Mouse (Mus musculus) hindbrain, embryonic 14.5 days (tissue): Measurements from ENCODE around the gene Hgfac. TPM values are rescaled to one million over a fixed set of nuclear protein-coding genes. Genes with fewer than 3 reads are reported as not detected.

Source experiments
- ATAC-seq: fragments of 200-750 bp; cut with Nextera tagmentation; 2 replicates; pipeline ENCODE4 v1.8.0; 2017; ENCODE audit warnings: moderate number of reproducible peaks, mild to moderate bottlenecking, moderate TSS enrichment, moderate library complexity; ENCODE audit not compliant: low FRiP score
- DNase-seq: peaks from one replicate; pipeline ENCODE4 v3.0.0-alpha.2; 2015; ENCODE audit warnings: low spot score
- H3K27ac ChIP-seq: fragments of 300-500 bp; sonication (generic); 2 replicates; pipeline ENCODE4 v1.5.1; 2014; ENCODE audit warnings: mild to moderate bottlenecking, moderate library complexity
- H3K27me3 ChIP-seq: fragments of 300-500 bp; sonication (generic); 2 replicates; pipeline ENCODE4 v1.6.1; 2014; ENCODE audit warnings: mild to moderate bottlenecking, low read length, mixed read lengths; ENCODE audit not compliant: control insufficient read depth, insufficient read depth
- H3K36me3 ChIP-seq: fragments of 300-500 bp; sonication (generic); replicated peaks from 2 replicates; pipeline ENCODE4 v1.6.1; 2014; ENCODE audit not compliant: control insufficient read depth, insufficient read depth
- H3K4me1 ChIP-seq: fragments of 300-500 bp; sonication (generic); replicated peaks from 2 replicates; pipeline ENCODE4 v1.6.1; 2014; ENCODE audit warnings: antibody characterized with exemption, low read length, mixed read lengths; ENCODE audit not compliant: control insufficient read depth, insufficient read depth
- H3K4me2 ChIP-seq: fragments of 300-500 bp; sonication (generic); replicated peaks from 2 replicates; pipeline ENCODE4 v1.6.1; 2014; ENCODE audit warnings: mild to moderate bottlenecking, moderate library complexity
- H3K4me3 ChIP-seq: fragments of 300-500 bp; sonication (generic); replicated peaks from 2 replicates; pipeline ENCODE4 v1.5.1; 2014; ENCODE audit warnings: mild to moderate bottlenecking, low read length
- H3K9ac ChIP-seq: fragments of 300-500 bp; sonication (generic); 2 replicates; pipeline ENCODE4 v1.6.1; 2014
- H3K9me3 ChIP-seq: fragments of 300-500 bp; sonication (generic); 2 replicates; pipeline ENCODE4 v1.6.1; 2016; ENCODE audit warnings: low read length; ENCODE audit not compliant: control insufficient read depth
- WGBS: fragments of 180-500 bp; shearing (Covaris S2); extraction: QIAGEN DNeasy Blood & Tissue Kit; methylation state at CpG from one replicate; pipeline ENCODE4 v1.1.7; 2014; 5-methylcytosine and 5-hydroxymethylcytosine counted together
- microRNA-seq: library from miRNA; unstranded; fragments of <30 nt; microRNA quantifications from one replicate; pipeline ENCODE4, GENCODE M21; 2016
- polyA plus RNA-seq: library from polyadenylated mRNA; unstranded; fragments of >200 nt; fragmentation: Nextera tagmentation; extraction: Ambion mirVana; gene quantifications from 2 replicates; pipeline ENCODE4 v1.2.1, GENCODE M21; 2014

Hgfac gene
- polyA plus RNA-seq, 1 experiment from 2014 or later, result 0.72 TPM

- DNase-seq (no peak), ATAC-seq (no peak)
- H3K4me1 ChIP-seq, result no peaks in the 10 kb centered on the region
- 69% methylated on average over 9 of the region's 9 CpGs for whole genome bisulfite sequencing
- H3K9me3 ChIP-seq, result no peaks in the 10 kb centered on the region
- H3K9ac ChIP-seq, result no peak overlapping the region
- H3K36me3 ChIP-seq, result 0 out of 2 replicates have a peak, but pooled peaks cover 5% of the 10 kb centered on the region
- H3K4me3 ChIP-seq, result no peak overlapping the region
- H3K4me2 ChIP-seq, result no peak overlapping the region
- H3K27ac ChIP-seq, result no peak overlapping the region
- H3K27me3 ChIP-seq, result 0 out of 2 replicates have a peak, but pooled peaks cover 4% of the 10 kb centered on the region
These were observed 32.7 kb downstream of the Hgfac start for GRCm38 (mm10) chr5:35073992-35074391.

- ATAC-seq (no peak), DNase-seq (no peak)
- H3K4me1 ChIP-seq, result no peaks in the 10 kb centered on the region
- H3K27me3 ChIP-seq, result peaks cover 12% of the 10 kb centered on the region
- H3K9ac ChIP-seq, result no peak overlapping the region
- H3K4me2 ChIP-seq, result no peak overlapping the region
- no peaks in the 10 kb centered on the region for H3K9me3 ChIP-seq
- no peak overlapping the region for H3K27ac ChIP-seq
- H3K4me3 ChIP-seq, result no peak overlapping the region
- WGBS, result 96% methylated on average over 1 of the region's 1 CpGs
- H3K36me3 ChIP-seq, result 0 out of 2 replicates have a peak, but pooled peaks cover 8% of the 10 kb centered on the region
These were observed 35.1 kb downstream of the Hgfac start for GRCm38 (mm10) chr5:35076369-35076768.

- Histone ChIP-seq H3K9ac (no peak overlapping the region), H3K4me3 (no peak overlapping the region), H3K4me2 (no peak overlapping the region), H3K4me1 (no peaks in the 10 kb centered on the region), H3K27me3 (peaks cover 12% of the 10 kb centered on the region), H3K9me3 (no peaks in the 10 kb centered on the region), H3K36me3 (0 out of 2 replicates have a peak, but pooled peaks cover 8% of the 10 kb centered on the region), H3K27ac (no peak overlapping the region)
- no peak for DNase-seq
- WGBS, result 23% methylated on average over 18 of the region's 18 CpGs
- ATAC-seq, result no peak
These were observed 37.8 kb downstream of the Hgfac start for GRCm38 (mm10) chr5:35079101-35079500.

GRCm38 (mm10) chr5:35084913-35085312 is 43.6 kb downstream of the Hgfac start:
- no peak overlapping the region for H3K4me2 ChIP-seq
- 0 out of 2 replicates have a peak, but pooled peaks cover under 1% of the 10 kb centered on the region for H3K27me3 ChIP-seq
- 65% methylated on average over 3 of the region's 3 CpGs for WGBS
- H3K36me3 ChIP-seq, result no peaks in the 10 kb centered on the region; the same call in 1 of the 2 replicates
- ATAC-seq (no peak), DNase-seq (no peak)
- H3K4me1 ChIP-seq, result no peaks in the 10 kb centered on the region
- no peak overlapping the region for H3K27ac ChIP-seq
- no peak overlapping the region for H3K4me3 ChIP-seq
- no peak overlapping the region for H3K9ac ChIP-seq
- no peaks in the 10 kb centered on the region for H3K9me3 ChIP-seq

- DNase-seq, result peak; percentile 32
- 72% methylated on average over 9 of the region's 9 CpGs for WGBS
- Histone ChIP-seq H3K4me1 (no peaks in the 10 kb centered on the region), H3K36me3 (peaks cover 32% of the 10 kb centered on the region), H3K9ac (no peak overlapping the region), H3K27ac (no peak overlapping the region), H3K4me2 (no peak overlapping the region), H3K27me3 (no peaks in the 10 kb centered on the region), H3K9me3 (no peaks in the 10 kb centered on the region), H3K4me3 (no peak overlapping the region)
- no peak for ATAC-seq
These were observed 47.7 kb downstream of the Hgfac start for GRCm38 (mm10) chr5:35088785-35089613.

- no peak overlapping the region for H3K4me3 ChIP-seq
- WGBS, result 84% methylated on average over 5 of the region's 5 CpGs
- H3K27me3 ChIP-seq, result no peaks in the 10 kb centered on the region
- ATAC-seq (no peak), DNase-seq (no peak)
- no peak overlapping the region for H3K9ac ChIP-seq
- H3K36me3 ChIP-seq, result peaks cover 37% of the 10 kb centered on the region
- no peak overlapping the region for H3K27ac ChIP-seq
- no peaks in the 10 kb centered on the region for H3K9me3 ChIP-seq
- H3K4me2 ChIP-seq, result no peak overlapping the region
- H3K4me1 ChIP-seq, result no peaks in the 10 kb centered on the region
These were observed 48.3 kb downstream of the Hgfac start for GRCm38 (mm10) chr5:35089614-35089963.

- H3K4me3 ChIP-seq, result no peak overlapping the region
- H3K27ac ChIP-seq, result no peak overlapping the region
- DNase-seq, result no peak
- H3K9me3 ChIP-seq, result no peaks in the 10 kb centered on the region
- H3K4me1 ChIP-seq, result no peaks in the 10 kb centered on the region
- no peak overlapping the region for H3K4me2 ChIP-seq
- H3K9ac ChIP-seq, result no peak overlapping the region
- peaks cover 57% of the 10 kb centered on the region for H3K36me3 ChIP-seq
- no peaks in the 10 kb centered on the region for H3K27me3 ChIP-seq
- ATAC-seq, result no peak
- WGBS, result 90% methylated on average over 3 of the region's 3 CpGs
These were observed 50.3 kb downstream of the Hgfac start for GRCm38 (mm10) chr5:35091636-35092035.

Small RNA genes lying within 50 kb of the gene (microRNA-seq; reads per million reads assigned to microRNA genes)
- gene Mir3097, result 8.7 reads per million, percentile 28 among the genes with 10 or more reads in this experiment

Other genes starting within 250 kb of the Hgfac start
- gene Msantd1, start 133.5 kb upstream of the Hgfac start, polyA plus RNA-seq, result 2.6 and 5.3 TPM in 2 replicates
- 34.1 and 36.5 TPM in 2 replicates for gene Rgs12, start 92.1 kb upstream of the Hgfac start, polyA plus RNA-seq
- 5.5 and 7.1 TPM in 2 replicates for gene Dok7, start 15.3 kb downstream of the Hgfac start, polyA plus RNA-seq
- gene Lrpap1, start 64.3 kb downstream of the Hgfac start, polyA plus RNA-seq, result 150 and 160 TPM in 2 replicates
- gene Adra2c, start 236.8 kb downstream of the Hgfac start, polyA plus RNA-seq, result 0.67 and 1.1 TPM in 2 replicates